Mouse (Mus musculus): Measurements from ENCODE around the gene Ppp1r13b.
A peak's percentile ranks its signal among the peaks of the same experiment; 100 is the strongest.

Ppp1r13b gene

GRCm38 (mm10) chr12:111829447-111829846 lies 78.5 kb downstream of the Ppp1r13b start:
- DNase-seq (ENCODE audit: low spot score in 2 of 2), result no peak

GRCm38 (mm10) chr12:111827556-111827955 lies 80.4 kb downstream of the Ppp1r13b start:
- DNase-seq (ENCODE audit: low spot score in 2 of 2), result no peak

- DNase-seq (ENCODE audit: low spot score in 2 of 2), result no peak
Observed at GRCm38 (mm10) chr12:111821931-111822330, 86.0 kb downstream of the Ppp1r13b start.

GRCm38 (mm10) chr12:111820708-111821107 lies 87.2 kb downstream of the Ppp1r13b start:
- no peak for DNase-seq (ENCODE audit: low spot score in 2 of 2)

GRCm38 (mm10) chr12:111819936-111820335 lies 88.0 kb downstream of the Ppp1r13b start:
- DNase-seq (ENCODE audit: low spot score in 2 of 2), result no peak

GRCm38 (mm10) chr12:111817991-111818390 lies 89.9 kb downstream of the Ppp1r13b start:
- no peak for DNase-seq (ENCODE audit: low spot score in 2 of 2)

GRCm38 (mm10) chr12:111816967-111817366 lies 90.9 kb downstream of the Ppp1r13b start:
- DNase-seq (ENCODE audit: low spot score in 2 of 2), result no peak

- peak in 1 of 2 experiments; percentile 39 for DNase-seq (ENCODE audit: low spot score in 2 of 2)
Observed at GRCm38 (mm10) chr12:111816528-111816927, 91.4 kb downstream of the Ppp1r13b start.

GRCm38 (mm10) chr12:111814769-111815762 lies 92.8 kb downstream of the Ppp1r13b start:
- no peak for DNase-seq (ENCODE audit: low spot score in 2 of 2)

- DNase-seq (ENCODE audit: low spot score in 2 of 2), result peak; percentile 99
Observed at GRCm38 (mm10) chr12:111813766-111814617, 93.9 kb downstream of the Ppp1r13b start, which contains the start of the genes Xrcc3 and Zfyve21. Xrcc3 (minus strand) TSS chr12:111813873. Zfyve21 (plus strand) TSS chr12:111814170.

- DNase-seq (ENCODE audit: low spot score in 2 of 2), result no peak
Observed at GRCm38 (mm10) chr12:111813111-111813765, 94.7 kb downstream of the Ppp1r13b start.

- DNase-seq (ENCODE audit: low spot score in 2 of 2), result no peak
Observed at GRCm38 (mm10) chr12:111812611-111813010, 95.3 kb downstream of the Ppp1r13b start.

GRCm38 (mm10) chr12:111812075-111812474 lies 95.8 kb downstream of the Ppp1r13b start:
- DNase-seq (ENCODE audit: low spot score in 2 of 2), result no peak

GRCm38 (mm10) chr12:111809762-111810161 lies 98.1 kb downstream of the Ppp1r13b start:
- DNase-seq (ENCODE audit: low spot score in 2 of 2), result peak; percentile 62 to 71

- no peak for DNase-seq (ENCODE audit: low spot score in 2 of 2)
Observed at GRCm38 (mm10) chr12:111808775-111809174, 99.1 kb downstream of the Ppp1r13b start.

GRCm38 (mm10) chr12:111803538-111803937 lies 104.4 kb downstream of the Ppp1r13b start:
- DNase-seq (ENCODE audit: low spot score in 2 of 2), result no peak

GRCm38 (mm10) chr12:111800459-111801183 lies 107.3 kb downstream of the Ppp1r13b start:
- peak in 1 of 2 experiments; percentile 38 for DNase-seq (ENCODE audit: low spot score in 2 of 2)

- no peak for DNase-seq (ENCODE audit: low spot score in 2 of 2)
Observed at GRCm38 (mm10) chr12:111798493-111798892, 109.4 kb downstream of the Ppp1r13b start.

GRCm38 (mm10) chr12:111797251-111797650 lies 110.7 kb downstream of the Ppp1r13b start:
- no peak for DNase-seq (ENCODE audit: low spot score in 2 of 2)

- peak; percentile 63 to 65 for DNase-seq (ENCODE audit: low spot score in 2 of 2)
Observed at GRCm38 (mm10) chr12:111795180-111795895, 112.6 kb downstream of the Ppp1r13b start.

Data from heart, adult 9 months (tissue).